Mouse (Mus musculus) stomach, embryonic 16.5 days (tissue): ENCODE measurements at regions not wholly inside any gene's neighbourhood (a gene's known extent, or its start where the extent isn't known, plus 50 kb on each side); places are given as distances from the start of the nearest gene placed in this dataset.

Experiments used
- ATAC-seq: fragments of 200-750 bp; cut with Nextera tagmentation; 2 replicates; pipeline ENCODE4 v1.8.0; 2017; ENCODE audit warnings: moderate number of reproducible peaks, moderate TSS enrichment; ENCODE audit not compliant: insufficient read depth, low FRiP score
- H3K27ac ChIP-seq: fragments of 300-500 bp; sonication (generic); 2 replicates; pipeline ENCODE4 v1.5.1; 2014; ENCODE audit warnings: low read length
- H3K27me3 ChIP-seq: fragments of 300-500 bp; sonication (generic); 2 replicates; pipeline ENCODE4 v1.6.1; 2014; ENCODE audit warnings: low read length, control low read depth, mixed read lengths; ENCODE audit not compliant: control insufficient read depth, insufficient read depth
- H3K36me3 ChIP-seq: fragments of 300-500 bp; sonication (generic); 2 replicates; pipeline ENCODE4 v1.6.1; 2014; ENCODE audit warnings: low read length; ENCODE audit not compliant: control insufficient read depth, insufficient read depth
- H3K4me1 ChIP-seq: fragments of 300-500 bp; sonication (generic); 2 replicates; pipeline ENCODE4 v1.6.1; 2014; ENCODE audit warnings: low read length, control low read depth, mixed read lengths; ENCODE audit not compliant: control insufficient read depth, insufficient read depth
- H3K4me2 ChIP-seq: fragments of 300-500 bp; sonication (generic); 2 replicates; pipeline ENCODE4 v1.6.1; 2014; ENCODE audit warnings: low read depth, low read length, mixed read lengths
- H3K4me3 ChIP-seq: fragments of 300-500 bp; sonication (generic); replicated peaks from 2 replicates; pipeline ENCODE4 v1.5.1; 2014; ENCODE audit warnings: mild to moderate bottlenecking, low read length
- H3K9ac ChIP-seq: fragments of 300-500 bp; sonication (generic); 2 replicates; pipeline ENCODE4 v1.6.1; 2014; ENCODE audit warnings: low read length
- H3K9me3 ChIP-seq: fragments of 300-500 bp; sonication (generic); replicated peaks from 2 replicates; pipeline ENCODE4 v1.6.1; 2016; ENCODE audit warnings: low read length, control low read depth; ENCODE audit not compliant: control insufficient read depth
- WGBS: fragments of 180-500 bp; shearing (Covaris S2); extraction: QIAGEN DNeasy Blood & Tissue Kit; methylation state at CpG from one replicate; pipeline ENCODE4 v1.1.7; 2014; 5-methylcytosine and 5-hydroxymethylcytosine counted together

DNA sequence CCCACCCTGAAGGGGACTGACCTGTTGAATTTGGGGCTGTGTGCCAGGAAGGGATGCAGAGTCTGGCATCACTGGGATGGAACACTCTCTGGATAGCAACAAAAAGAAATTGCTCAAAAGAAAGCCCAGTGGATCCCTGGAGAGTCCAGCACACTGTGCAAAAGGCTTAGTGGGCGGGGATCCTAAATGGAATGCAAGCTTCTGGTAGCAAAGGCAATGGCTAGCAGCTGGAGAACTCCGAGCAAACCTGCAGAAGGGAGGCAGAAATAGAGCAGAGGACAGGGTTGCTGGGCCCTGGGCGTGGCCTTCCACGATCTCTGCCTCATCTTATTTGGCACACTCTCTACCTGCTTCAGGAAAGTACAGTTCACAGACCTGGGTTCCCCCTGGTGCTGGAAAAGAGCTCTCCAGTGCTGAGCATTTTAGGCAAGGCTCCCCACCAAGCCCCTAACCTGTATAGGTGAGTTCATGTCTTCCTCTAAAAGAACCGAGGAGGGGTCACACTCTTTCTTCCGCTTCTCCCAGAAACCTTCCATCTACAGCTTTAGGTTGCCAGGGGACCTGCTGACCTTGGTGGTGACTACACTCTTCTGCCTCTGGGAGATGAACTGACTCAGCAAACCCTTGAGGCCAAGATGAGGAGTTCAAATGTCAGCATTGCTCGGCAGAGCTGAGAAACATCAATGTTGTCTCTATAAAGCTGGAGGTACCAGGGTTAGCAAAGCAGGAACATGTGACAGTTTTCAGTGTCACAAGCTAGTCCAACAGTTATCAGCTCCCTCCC lies 112.6 kb upstream of the Slc44a1 start:
- H3K36me3 ChIP-seq = no peaks in the 10 kb centered on the region
- no peak overlapping the region for H3K4me3 ChIP-seq
- no peaks in the 10 kb centered on the region for H3K9me3 ChIP-seq
- 60% methylated on average over 7 of the region's 7 CpGs for WGBS
- H3K4me1 ChIP-seq = no peaks in the 10 kb centered on the region
- no peak overlapping the region for H3K27ac ChIP-seq
- ATAC-seq = peak; percentile 47; the same call in 1 of the 2 replicates
- H3K4me2 ChIP-seq = no peak overlapping the region
- no peak overlapping the region for H3K9ac ChIP-seq
- no peaks in the 10 kb centered on the region for H3K27me3 ChIP-seq

DNA sequence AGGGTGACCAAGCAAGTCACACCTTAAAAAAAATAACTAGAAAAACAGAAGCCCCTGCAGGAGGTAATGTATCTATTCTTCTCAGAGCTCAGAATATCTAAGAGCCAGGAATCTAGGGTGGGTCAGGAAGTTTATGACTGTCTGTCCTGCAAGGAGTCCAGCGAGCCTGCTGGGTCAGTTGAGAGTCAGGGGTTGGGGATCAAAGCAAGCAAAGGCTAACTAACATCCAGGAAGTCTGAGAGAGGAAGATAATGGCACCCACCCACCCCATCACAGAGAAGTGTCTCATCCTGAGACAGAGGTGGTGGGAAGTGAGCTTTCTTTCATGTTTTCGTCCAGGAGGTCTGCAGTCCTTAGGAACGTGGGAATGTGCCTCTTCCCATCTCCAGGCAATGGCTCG lies 116.4 kb upstream of the Slc44a1 start:
- no peaks in the 10 kb centered on the region for H3K9me3 ChIP-seq
- H3K4me2 ChIP-seq = no peak overlapping the region
- no peaks in the 10 kb centered on the region for H3K36me3 ChIP-seq
- peaks cover 1% of the 10 kb centered on the region; the same call in 1 of the 2 replicates for H3K4me1 ChIP-seq
- no peak for ATAC-seq
- H3K4me3 ChIP-seq = no peak overlapping the region
- WGBS = 62% methylated on average over 4 of the region's 4 CpGs
- no peak overlapping the region for H3K27ac ChIP-seq
- no peaks in the 10 kb centered on the region for H3K27me3 ChIP-seq
- no peak overlapping the region for H3K9ac ChIP-seq

DNA sequence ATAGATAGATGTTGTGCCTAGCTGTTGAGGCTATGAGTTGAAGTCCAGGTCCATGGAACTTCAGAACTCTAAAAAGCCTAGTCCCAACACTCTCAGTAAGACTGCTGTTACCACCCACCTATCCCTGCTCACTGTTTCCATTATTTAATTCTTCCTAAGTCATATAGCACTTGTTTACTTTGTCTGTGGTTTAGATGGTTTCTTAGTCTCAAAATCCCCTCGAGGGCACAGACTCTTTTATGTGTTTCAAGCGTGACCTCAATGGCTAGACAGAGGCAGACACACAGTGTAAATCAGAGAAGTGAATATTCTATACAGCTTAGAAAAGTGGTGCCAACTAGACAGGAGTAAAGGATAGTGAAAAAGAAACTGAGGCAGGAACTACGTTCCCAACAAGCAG lies 117.0 kb upstream of the Slc44a1 start:
- Histone ChIP-seq H3K27me3 (no peaks in the 10 kb centered on the region), H3K27ac (no peak overlapping the region), H3K9ac (no peak overlapping the region), H3K4me3 (no peak overlapping the region), H3K9me3 (no peaks in the 10 kb centered on the region), H3K4me1 (peaks cover 6% of the 10 kb centered on the region; the same call in 1 of the 2 replicates), H3K4me2 (no peak overlapping the region), H3K36me3 (no peaks in the 10 kb centered on the region)
- 59% methylated on average over 3 of the region's 3 CpGs for WGBS
- no peak for ATAC-seq

DNA sequence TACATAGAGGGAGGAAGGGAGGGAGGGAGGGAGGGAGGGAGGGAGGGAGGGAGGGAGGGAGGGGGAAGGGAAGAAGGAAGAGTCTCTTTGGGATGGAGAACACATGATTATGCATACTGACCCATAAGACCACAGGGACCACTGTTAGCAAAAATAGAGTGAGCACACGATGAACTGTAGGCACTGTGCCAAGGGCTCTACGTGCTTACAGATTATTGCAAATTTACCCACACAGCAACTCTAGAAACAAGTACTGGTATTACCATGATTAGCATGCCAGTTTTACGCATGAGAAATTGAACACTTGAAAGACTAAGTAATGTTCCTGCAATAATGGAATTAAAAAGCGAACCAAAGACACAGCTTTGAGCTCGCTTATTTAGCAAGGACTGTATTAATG lies 117.7 kb upstream of the Slc44a1 start:
- Histone ChIP-seq H3K9ac (no peak overlapping the region), H3K4me1 (peaks cover 8% of the 10 kb centered on the region; the same call in 1 of the 2 replicates), H3K4me2 (no peak overlapping the region), H3K27me3 (no peaks in the 10 kb centered on the region), H3K36me3 (no peaks in the 10 kb centered on the region), H3K4me3 (no peak overlapping the region), H3K9me3 (no peaks in the 10 kb centered on the region), H3K27ac (no peak overlapping the region)
- 80% methylated on average over 5 of the region's 5 CpGs for WGBS
- ATAC-seq = no peak

DNA sequence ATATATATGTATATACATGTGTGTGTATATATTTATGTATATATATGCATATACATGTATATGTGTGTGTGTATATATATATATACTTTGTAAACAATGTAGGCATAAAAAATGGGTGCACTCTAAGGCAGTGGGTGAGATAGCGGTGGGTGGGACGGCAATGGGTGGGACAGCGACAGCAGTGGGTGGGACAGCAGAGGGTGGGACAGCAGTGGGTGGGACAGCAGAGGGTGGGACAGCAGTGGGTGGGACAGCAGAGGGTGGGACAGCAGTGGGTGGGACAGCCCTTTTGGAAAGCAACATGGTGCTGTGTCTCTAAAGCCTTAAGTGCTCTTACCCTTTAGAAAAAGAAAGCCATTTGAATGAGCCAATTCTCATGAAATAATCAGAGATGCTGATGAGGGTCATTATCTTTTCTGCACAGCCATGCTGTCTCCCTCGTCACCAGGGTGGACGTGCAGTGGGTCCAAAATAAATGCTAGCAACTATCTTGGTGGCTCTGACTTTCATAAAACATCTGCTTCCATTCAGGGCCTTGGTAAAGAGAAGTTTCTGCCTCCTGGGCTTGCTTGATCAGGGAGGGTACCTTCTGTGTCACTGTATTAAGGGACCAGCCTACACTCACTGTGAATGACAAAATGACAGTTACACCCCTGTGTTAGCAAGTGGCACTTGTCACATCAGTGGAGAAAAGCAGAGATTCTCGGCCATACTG lies 119.3 kb upstream of the Slc44a1 start:
- Histone ChIP-seq H3K4me2 (no peak overlapping the region), H3K9ac (no peak overlapping the region), H3K4me1 (peaks cover 21% of the 10 kb centered on the region), H3K9me3 (no peaks in the 10 kb centered on the region), H3K36me3 (no peaks in the 10 kb centered on the region), H3K27ac (no peak overlapping the region), H3K27me3 (no peaks in the 10 kb centered on the region), H3K4me3 (no peak overlapping the region)
- WGBS = 89% methylated on average over 6 of the region's 6 CpGs
- no peak for ATAC-seq

DNA sequence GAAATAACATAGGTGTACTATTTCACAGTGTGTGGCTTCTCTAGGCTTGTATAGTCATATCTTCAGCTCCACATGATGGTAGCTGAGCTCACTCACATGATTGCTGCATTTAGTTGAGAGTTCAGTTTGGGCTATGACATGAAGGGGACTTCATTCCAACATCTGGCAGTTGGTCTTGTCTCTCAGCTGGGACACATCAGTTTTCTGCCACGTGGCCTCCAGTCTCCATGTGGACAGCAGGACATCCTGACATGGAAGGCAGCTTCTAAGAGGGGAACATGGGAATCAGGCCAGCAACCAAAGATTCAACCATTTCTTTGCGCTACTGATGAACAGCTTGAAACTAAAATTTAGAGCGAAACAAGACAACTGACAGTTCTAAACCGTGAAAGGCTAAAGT lies 121.2 kb upstream of the Slc44a1 start:
- Histone ChIP-seq H3K4me2 (no peak overlapping the region), H3K4me1 (peaks cover 29% of the 10 kb centered on the region), H3K9me3 (no peaks in the 10 kb centered on the region), H3K27me3 (no peaks in the 10 kb centered on the region), H3K36me3 (no peaks in the 10 kb centered on the region), H3K9ac (no peak overlapping the region), H3K27ac (no peak overlapping the region), H3K4me3 (no peak overlapping the region)
- no peak for ATAC-seq
- WGBS = 65% methylated on average over 4 of the region's 4 CpGs

DNA sequence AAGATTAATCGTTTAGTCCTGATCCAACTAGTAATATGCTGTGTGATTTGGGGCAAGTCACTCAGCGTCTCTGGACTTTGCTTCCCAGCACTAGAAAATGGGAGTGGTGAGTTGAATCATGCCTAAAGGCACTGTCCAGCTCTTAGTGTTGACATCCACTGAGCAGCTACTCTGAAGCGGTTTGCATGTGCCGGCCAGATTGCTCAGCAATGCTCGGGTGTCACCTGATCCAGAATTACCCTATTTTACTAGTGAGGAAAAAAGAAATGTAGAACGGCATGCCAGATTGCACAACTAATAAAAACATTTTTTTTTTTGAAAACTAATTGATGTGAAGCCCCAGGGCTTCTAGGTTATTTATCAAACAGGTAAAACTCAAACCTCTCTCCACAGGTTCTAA lies 122.0 kb upstream of the Slc44a1 start:
- 72% methylated on average over 6 of the region's 6 CpGs for WGBS
- no peak for ATAC-seq
- H3K9me3 ChIP-seq = no peaks in the 10 kb centered on the region
- no peak overlapping the region; the same call in 1 of the 2 replicates for H3K27ac ChIP-seq
- no peak overlapping the region for H3K4me2 ChIP-seq
- peaks cover 29% of the 10 kb centered on the region for H3K4me1 ChIP-seq
- no peak overlapping the region for H3K4me3 ChIP-seq
- no peaks in the 10 kb centered on the region for H3K36me3 ChIP-seq
- H3K9ac ChIP-seq = no peak overlapping the region
- no peaks in the 10 kb centered on the region for H3K27me3 ChIP-seq

DNA sequence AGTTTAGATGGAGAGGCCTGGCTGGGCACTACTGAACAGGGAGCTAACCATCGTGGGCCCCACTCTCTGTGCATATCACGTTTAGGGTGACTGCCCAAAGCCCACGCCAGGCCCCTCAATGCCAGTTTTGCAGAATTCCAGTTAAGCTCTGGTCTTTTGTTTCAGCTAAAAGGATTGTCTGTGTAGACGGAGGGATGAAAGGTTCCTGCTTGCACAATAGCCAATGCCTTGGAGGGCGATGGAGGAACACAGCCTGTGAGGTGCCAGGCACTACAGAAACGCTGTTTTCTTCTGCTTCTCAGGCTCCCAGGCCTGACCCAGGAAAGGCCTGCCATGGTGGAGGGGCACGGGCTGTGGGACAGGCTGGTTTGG lies 122.8 kb upstream of the Slc44a1 start:
- peaks cover 29% of the 10 kb centered on the region for H3K4me1 ChIP-seq
- no peak overlapping the region for H3K27ac ChIP-seq
- H3K4me3 ChIP-seq = no peak overlapping the region
- H3K9me3 ChIP-seq = no peaks in the 10 kb centered on the region
- no peaks in the 10 kb centered on the region for H3K36me3 ChIP-seq
- H3K9ac ChIP-seq = no peak overlapping the region
- H3K4me2 ChIP-seq = no peak overlapping the region
- 70% methylated on average over 7 of the region's 7 CpGs for whole genome bisulfite sequencing
- H3K27me3 ChIP-seq = no peaks in the 10 kb centered on the region
- ATAC-seq = no peak

DNA sequence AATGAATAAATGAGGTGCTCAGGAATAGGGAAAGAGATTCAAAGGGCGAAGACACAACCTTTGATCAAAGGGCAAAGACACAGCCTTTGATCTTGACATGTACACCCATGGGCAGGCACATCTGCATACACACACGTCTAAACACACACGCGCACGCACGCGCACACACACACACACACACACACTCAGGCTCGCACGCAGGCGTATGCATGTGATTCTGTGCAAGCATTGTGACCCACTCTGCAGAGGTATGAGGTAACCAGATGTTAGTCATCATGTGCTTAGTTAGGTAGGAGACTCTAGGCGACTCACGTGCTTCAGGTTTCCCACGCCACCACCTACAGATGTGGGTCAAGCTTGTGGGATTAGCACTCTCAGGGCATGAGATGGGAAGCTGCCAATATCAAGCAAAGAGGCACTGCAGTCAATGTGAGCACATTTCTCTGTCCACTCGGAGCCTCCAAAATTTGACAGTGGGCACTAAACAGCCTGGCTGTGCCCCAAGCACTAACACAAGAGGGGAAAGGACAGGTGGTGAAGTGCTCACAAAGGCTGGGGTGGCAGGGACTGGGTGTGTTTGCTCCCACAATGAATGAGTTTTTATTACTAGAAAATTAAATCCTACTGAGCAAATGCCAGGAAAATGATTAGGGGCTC lies 123.3 kb upstream of the Slc44a1 start:
- WGBS = 84% methylated on average over 14 of the region's 14 CpGs
- Histone ChIP-seq H3K36me3 (no peaks in the 10 kb centered on the region), H3K4me3 (no peak overlapping the region), H3K9me3 (no peaks in the 10 kb centered on the region), H3K27me3 (no peaks in the 10 kb centered on the region), H3K27ac (peak overlapping the region; percentile 79; the same call in 1 of the 2 replicates), H3K4me2 (no peak overlapping the region), H3K9ac (no peak overlapping the region), H3K4me1 (peaks cover 29% of the 10 kb centered on the region)
- 0 out of 2 replicates have a peak, but pooled peaks have one; percentile 26 for ATAC-seq
